Mouse (Mus musculus) liver, embryonic 12.5 days (tissue): Measurements from ENCODE around the gene Slc2a9. TPM values are rescaled to one million over a fixed set of nuclear protein-coding genes. Genes with fewer than 3 reads are reported as not detected.

ENCODE experiments used
- ATAC-seq: fragments of 200-750 bp; cut with Nextera tagmentation; 2 replicates; pipeline ENCODE4 v1.8.0; 2017; ENCODE audit warnings: moderate number of reproducible peaks, mild to moderate bottlenecking, moderate library complexity
- H3K27ac ChIP-seq: fragments of 300-500 bp; sonication (generic); 2 replicates; pipeline ENCODE4 v1.5.1; 2016; ENCODE audit warnings: mild to moderate bottlenecking
- H3K27me3 ChIP-seq: fragments of 300-500 bp; sonication (generic); replicated peaks from 2 replicates; pipeline ENCODE4 v1.6.1; 2016; ENCODE audit warnings: mild to moderate bottlenecking, moderate library complexity
- H3K36me3 ChIP-seq: fragments of 300-500 bp; sonication (generic); 2 replicates; pipeline ENCODE4 v1.6.1; 2016; ENCODE audit warnings: mild to moderate bottlenecking, moderate library complexity
- H3K4me1 ChIP-seq: fragments of 300-500 bp; sonication (generic); 2 replicates; pipeline ENCODE4 v1.6.1; 2016
- H3K4me2 ChIP-seq: fragments of 300-500 bp; sonication (generic); 2 replicates; pipeline ENCODE4 v1.6.1; 2016; ENCODE audit warnings: mild to moderate bottlenecking, moderate library complexity
- H3K4me3 ChIP-seq: fragments of 300-500 bp; sonication (generic); 2 replicates; pipeline ENCODE4 v1.5.1; 2016; ENCODE audit warnings: mild to moderate bottlenecking, moderate library complexity
- H3K9ac ChIP-seq: fragments of 300-500 bp; sonication (generic); 2 replicates; pipeline ENCODE4 v1.6.1; 2016; ENCODE audit warnings: mild to moderate bottlenecking, moderate library complexity
- H3K9me3 ChIP-seq: fragments of 300-500 bp; sonication (generic); replicated peaks from 2 replicates; pipeline ENCODE4 v1.6.1; 2016; ENCODE audit warnings: mild to moderate bottlenecking, moderate library complexity
- WGBS: fragments of 180-500 bp; shearing (Covaris S2); methylation state at CpG from one replicate; pipeline ENCODE4 v1.1.7; 2016; ENCODE audit not compliant: insufficient replicate concordance; 5-methylcytosine and 5-hydroxymethylcytosine counted together
- polyA plus RNA-seq: library from polyadenylated mRNA; unstranded; fragments of >200 nt; fragmentation: Nextera tagmentation; extraction: Ambion mirVana; gene quantifications from 2 replicates; pipeline ENCODE4 v1.2.1, GENCODE M21; 2016

Slc2a9 gene
- polyA plus RNA-seq, 1 experiment from 2014 or later: 0.60 TPM

DNA sequence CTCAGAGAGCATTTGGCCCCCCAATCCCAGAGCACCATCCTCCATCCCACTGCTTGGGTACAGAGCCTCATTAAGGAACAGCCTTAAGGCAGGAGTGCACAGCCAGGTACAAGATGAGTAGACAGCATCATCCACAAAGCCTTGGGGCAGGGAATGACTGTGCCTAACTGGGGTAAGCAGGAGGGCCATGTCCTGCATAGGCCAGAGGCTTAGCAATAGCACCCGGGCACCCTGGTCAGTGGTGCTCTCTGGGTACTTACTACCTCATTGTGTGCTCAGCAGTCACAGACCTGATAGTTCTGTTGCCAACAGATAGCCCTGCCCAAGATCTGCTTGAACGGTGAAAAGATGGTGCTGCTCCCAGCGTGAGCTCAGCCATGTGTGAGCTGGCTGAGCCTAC is 52.0 kb downstream of the Slc2a9 start:
- no peak for ATAC-seq
- Histone ChIP-seq H3K4me1 (no peaks in the 10 kb centered on the region), H3K36me3 (no peaks in the 10 kb centered on the region), H3K9ac (no peak overlapping the region), H3K27me3 (no peaks in the 10 kb centered on the region), H3K4me3 (no peak overlapping the region), H3K27ac (no peak overlapping the region), H3K9me3 (no peaks in the 10 kb centered on the region), H3K4me2 (no peak overlapping the region)
- WGBS: 78% methylated on average over 3 of the region's 3 CpGs

DNA sequence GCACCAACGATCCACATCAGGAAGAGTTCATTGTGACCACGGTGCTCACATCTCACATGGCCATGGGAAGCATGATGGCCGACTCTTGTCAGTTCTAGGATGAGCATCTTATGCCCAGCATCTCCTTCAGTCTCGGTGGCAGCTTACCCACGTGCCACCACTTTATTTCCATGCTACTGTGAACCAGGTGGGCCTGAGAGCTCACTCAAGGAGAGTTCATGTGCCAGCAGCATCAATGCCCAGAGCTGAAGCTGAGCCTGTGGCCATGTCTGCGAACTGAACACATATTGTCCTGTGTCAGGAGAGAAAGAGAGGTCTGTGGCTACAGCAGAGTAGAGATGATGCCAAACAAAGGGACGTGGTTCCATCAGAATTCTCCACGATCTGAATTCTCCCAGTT is 53.3 kb downstream of the Slc2a9 start:
- no peaks in the 10 kb centered on the region for H3K36me3 ChIP-seq
- no peak overlapping the region for H3K4me2 ChIP-seq
- H3K27ac ChIP-seq: no peak overlapping the region
- ATAC-seq: no peak
- H3K4me3 ChIP-seq: no peak overlapping the region
- H3K9ac ChIP-seq: no peak overlapping the region
- 71% methylated on average over 8 of the region's 8 CpGs for WGBS
- H3K4me1 ChIP-seq: no peaks in the 10 kb centered on the region
- no peaks in the 10 kb centered on the region for H3K27me3 ChIP-seq
- no peaks in the 10 kb centered on the region for H3K9me3 ChIP-seq

DNA sequence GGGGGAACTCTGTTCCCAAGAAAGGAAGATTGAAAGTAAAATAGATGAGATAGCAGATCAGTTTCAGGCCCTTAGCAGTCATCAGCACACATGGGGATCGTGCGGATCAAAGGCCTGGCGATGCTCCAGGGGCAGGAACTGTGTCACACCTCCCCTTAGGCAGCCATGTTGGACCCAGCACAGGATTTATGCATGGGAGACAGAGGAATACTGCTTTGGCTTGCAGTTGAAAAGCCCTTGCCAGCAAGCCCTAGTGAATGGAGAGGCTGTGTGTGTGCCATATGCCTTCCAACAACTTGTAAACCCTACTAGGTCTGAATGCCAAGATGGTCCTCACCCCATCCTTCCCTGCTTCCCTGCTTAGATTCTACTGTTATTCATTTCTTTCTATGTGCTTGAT is 54.8 kb downstream of the Slc2a9 start:
- Histone ChIP-seq H3K9ac (no peak overlapping the region), H3K36me3 (no peaks in the 10 kb centered on the region), H3K27me3 (no peaks in the 10 kb centered on the region), H3K4me1 (no peaks in the 10 kb centered on the region), H3K4me2 (no peak overlapping the region), H3K4me3 (no peak overlapping the region), H3K27ac (no peak overlapping the region), H3K9me3 (no peaks in the 10 kb centered on the region)
- 84% methylated on average over 3 of the region's 3 CpGs for WGBS
- no peak for ATAC-seq

DNA sequence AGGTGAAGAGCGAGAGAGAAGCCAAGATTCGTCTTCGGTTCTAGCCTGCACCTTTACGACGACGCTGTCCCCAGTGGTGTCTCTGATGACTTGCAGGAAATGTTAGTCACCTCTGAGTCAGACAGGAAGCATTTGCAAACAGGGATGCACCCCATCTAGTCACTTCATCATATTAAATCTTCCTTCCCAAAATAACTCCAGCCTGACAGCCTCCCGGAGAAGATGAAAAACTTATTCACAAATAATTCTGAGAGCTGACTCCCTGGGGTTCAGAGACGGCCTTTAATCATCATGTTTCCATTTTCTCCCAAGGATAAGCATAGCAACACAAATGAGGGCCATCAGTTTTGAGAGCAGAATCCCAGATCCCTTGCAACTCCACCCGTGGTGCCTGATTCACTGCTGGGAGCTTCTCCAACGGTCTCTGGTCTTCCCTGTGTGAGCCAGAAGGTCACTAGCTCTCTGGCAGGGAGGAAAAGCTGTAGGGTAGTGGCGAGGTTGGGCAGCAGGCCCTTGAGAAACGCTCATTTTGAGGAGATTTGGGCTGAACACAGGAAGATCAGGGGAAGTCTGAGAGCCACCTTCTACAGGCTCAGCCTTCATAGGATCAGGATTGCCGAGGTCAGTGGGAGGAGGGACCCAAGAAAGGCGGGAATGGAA is 56.5 kb downstream of the Slc2a9 start:
- Histone ChIP-seq H3K27me3 (no peaks in the 10 kb centered on the region), H3K4me2 (no peak overlapping the region), H3K36me3 (no peaks in the 10 kb centered on the region), H3K27ac (no peak overlapping the region), H3K4me1 (no peaks in the 10 kb centered on the region), H3K9me3 (no peaks in the 10 kb centered on the region), H3K9ac (no peak overlapping the region), H3K4me3 (no peak overlapping the region)
- WGBS: 54% methylated on average over 14 of the region's 14 CpGs
- no peak for ATAC-seq

DNA sequence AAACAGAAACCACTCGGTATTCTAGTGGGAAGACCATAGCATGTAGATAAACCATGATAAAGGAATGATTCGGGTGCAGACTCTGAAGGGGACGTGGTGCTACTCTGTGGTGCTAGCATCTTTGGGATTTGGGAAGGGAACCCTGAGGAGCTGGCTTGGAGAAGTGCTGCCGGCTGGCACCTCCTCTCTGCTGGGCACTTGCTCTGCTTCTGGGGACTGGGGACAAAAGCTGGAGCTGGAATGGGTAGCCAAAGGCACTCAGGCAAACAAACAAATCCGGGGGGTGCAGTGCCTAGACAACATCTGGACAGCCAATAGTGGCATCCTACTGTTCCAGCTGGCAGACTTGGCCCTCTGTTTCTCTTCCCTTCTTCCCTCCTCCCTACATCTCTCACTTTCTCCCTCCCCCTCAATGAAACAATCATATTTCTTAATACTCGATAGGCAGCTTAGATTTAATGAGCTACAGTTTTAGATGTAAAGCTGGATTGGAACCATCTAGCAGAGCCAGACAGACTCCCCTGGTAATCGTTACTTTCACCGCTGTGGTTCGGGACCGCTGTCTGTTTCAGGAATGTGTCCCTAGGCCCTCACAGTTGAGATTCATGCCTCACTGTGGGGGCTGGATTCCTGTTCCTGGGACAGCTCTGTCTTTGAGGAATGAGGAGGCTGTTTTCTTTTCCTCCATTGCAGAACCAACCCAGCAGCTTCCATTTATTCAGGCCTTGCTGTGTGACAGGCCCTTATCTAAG is 61.7 kb downstream of the Slc2a9 start:
- Histone ChIP-seq H3K4me1 (no peaks in the 10 kb centered on the region), H3K27ac (no peak overlapping the region), H3K27me3 (no peaks in the 10 kb centered on the region), H3K4me3 (no peak overlapping the region), H3K4me2 (no peak overlapping the region), H3K36me3 (0 out of 2 replicates have a peak, but pooled peaks cover 5% of the 10 kb centered on the region), H3K9ac (no peak overlapping the region), H3K9me3 (no peaks in the 10 kb centered on the region; the same call in 1 of the 2 replicates)
- 69% methylated on average over 10 of the region's 10 CpGs for WGBS
- ATAC-seq: no peak

DNA sequence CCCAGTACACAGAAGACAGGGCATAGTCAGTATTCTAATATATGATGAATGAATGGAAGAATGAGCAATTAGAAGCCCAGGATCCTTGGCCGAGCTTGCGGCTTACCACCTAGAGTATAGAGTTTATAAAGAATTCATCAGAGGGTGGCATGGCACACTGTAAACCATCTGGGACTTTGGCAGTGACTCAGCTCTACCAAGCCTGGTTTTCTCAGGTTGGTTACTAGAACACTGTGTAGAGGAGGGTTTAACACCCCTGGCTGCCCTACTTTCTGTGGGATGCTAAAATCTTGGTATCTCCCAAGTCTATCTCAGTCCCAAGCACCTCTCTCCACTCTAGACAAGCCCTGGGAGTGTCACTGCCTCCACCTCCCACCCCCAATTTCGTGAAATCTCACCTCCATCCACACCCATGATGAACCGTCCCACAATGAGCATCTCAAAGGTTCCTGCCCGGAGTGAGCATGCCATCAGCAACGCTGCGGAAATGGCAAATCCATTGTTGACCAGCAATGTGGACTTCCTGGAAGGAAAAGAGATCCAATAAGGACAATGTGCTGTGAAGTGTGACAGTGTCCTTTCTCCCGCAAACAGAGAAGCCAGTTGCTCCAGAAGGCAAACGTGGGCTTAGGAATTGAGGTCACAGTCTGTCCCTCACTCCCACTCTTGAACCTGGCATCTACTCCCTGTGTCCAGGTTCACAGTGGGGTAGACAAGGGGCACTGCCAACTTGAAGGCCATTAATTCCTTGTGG is 62.5 kb downstream of the Slc2a9 start:
- no peaks in the 10 kb centered on the region; the same call in 1 of the 2 replicates for H3K9me3 ChIP-seq
- 73% methylated on average over 9 of the region's 9 CpGs for WGBS
- no peak overlapping the region for H3K9ac ChIP-seq
- no peak overlapping the region for H3K27ac ChIP-seq
- 0 out of 2 replicates have a peak, but pooled peaks cover 5% of the 10 kb centered on the region for H3K36me3 ChIP-seq
- H3K4me3 ChIP-seq: no peak overlapping the region
- ATAC-seq: no peak
- H3K4me1 ChIP-seq: no peaks in the 10 kb centered on the region
- no peaks in the 10 kb centered on the region for H3K27me3 ChIP-seq
- H3K4me2 ChIP-seq: no peak overlapping the region

DNA sequence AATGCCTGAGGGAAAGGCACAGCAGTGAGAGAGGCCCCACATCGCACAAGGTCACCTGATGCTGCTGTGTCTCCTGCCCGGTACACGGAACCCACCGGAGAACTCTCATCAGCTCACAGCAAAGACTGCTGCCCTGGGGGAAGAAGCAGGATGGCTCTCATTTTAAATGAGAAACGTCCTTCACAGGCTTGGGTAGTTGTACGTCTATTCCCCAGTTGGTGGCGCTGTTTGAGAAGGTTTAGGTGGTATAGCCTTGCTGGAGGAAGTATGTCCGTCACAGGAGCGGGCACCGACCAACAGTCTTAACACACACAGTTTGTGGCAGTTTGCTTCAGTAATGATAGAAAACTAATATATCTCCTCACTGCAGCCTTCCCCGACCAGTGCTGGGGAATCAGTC is 66.3 kb downstream of the Slc2a9 start:
- H3K27me3 ChIP-seq: no peaks in the 10 kb centered on the region
- ATAC-seq: no peak
- H3K9me3 ChIP-seq: no peaks in the 10 kb centered on the region; the same call in 1 of the 2 replicates
- no peak overlapping the region for H3K27ac ChIP-seq
- WGBS: 82% methylated on average over 11 of the region's 11 CpGs
- no peaks in the 10 kb centered on the region for H3K4me1 ChIP-seq
- no peak overlapping the region for H3K9ac ChIP-seq
- no peak overlapping the region for H3K4me2 ChIP-seq
- 0 out of 2 replicates have a peak, but pooled peaks cover 5% of the 10 kb centered on the region for H3K36me3 ChIP-seq
- no peak overlapping the region for H3K4me3 ChIP-seq

DNA sequence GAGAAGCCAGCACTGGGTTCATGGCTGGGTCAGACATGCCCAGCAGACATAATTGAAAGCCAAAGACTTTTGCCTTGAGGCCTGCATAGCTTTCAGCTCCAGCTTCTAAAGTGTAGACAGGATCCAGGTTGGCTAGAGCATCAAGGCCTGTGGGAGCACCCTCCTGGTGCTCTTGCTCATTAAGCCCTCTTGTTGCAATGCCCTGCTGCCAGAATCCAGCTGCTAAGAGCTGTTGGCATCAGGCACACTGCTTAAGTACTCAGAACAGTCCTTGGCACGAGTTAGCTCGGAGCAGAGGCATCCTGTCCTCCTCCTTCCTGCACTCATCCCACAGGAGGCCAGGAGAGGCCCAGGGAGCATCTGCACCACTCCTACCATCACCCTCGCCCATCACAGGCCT is 68.1 kb downstream of the Slc2a9 start:
- no peak for ATAC-seq
- Histone ChIP-seq H3K36me3 (0 out of 2 replicates have a peak, but pooled peaks cover 5% of the 10 kb centered on the region), H3K4me2 (no peak overlapping the region), H3K9ac (no peak overlapping the region), H3K4me1 (no peaks in the 10 kb centered on the region), H3K4me3 (no peak overlapping the region), H3K27ac (no peak overlapping the region), H3K27me3 (no peaks in the 10 kb centered on the region), H3K9me3 (no peaks in the 10 kb centered on the region; the same call in 1 of the 2 replicates)
- WGBS: 65% methylated on average over 3 of the region's 3 CpGs

DNA sequence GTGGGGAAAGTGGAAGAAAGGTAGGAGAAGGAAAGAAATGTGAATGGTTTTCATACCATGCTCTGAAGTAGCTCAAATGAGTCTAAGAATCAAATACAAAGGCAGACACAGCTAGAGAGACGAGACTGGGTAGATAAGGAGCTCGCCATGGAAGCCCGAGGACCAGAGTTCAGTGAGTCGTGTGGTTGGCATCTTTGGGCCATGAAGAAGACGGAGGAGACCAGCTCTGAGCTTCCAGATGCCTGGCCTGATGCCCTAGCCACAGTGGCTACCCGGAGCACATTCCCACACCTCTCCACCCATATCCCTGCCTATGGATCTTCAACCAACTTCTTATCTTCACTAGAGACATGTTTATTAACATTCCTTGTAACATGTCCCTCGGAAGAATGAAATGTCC is 71.7 kb downstream of the Slc2a9 start:
- no peak overlapping the region for H3K4me2 ChIP-seq
- no peak overlapping the region for H3K9ac ChIP-seq
- peaks cover 11% of the 10 kb centered on the region for H3K4me1 ChIP-seq
- no peak overlapping the region for H3K4me3 ChIP-seq
- H3K36me3 ChIP-seq: no peaks in the 10 kb centered on the region
- H3K27ac ChIP-seq: no peak overlapping the region
- 70% methylated on average over 7 of the region's 7 CpGs for WGBS
- H3K9me3 ChIP-seq: no peaks in the 10 kb centered on the region
- H3K27me3 ChIP-seq: no peaks in the 10 kb centered on the region
- ATAC-seq: no peak

DNA sequence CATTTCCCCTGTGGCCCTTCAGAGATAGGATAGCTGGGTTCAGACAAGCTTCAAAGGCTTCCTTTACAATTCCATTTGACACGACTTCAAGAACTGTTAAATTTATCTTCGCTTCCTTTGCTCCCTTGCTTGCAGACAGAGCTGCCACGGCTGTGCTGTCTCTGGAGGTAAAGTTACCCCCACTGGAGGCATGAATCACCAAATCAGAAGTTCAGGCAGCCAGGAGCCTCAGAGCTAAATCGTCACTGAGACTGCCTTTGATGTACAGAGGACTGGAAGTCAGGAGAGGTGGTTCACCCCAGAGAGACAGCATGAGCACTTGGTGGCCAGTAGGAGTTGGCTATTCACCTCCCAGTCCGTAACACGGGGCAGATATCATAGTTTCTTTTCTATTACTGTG is 73.8 kb downstream of the Slc2a9 start:
- Histone ChIP-seq H3K4me2 (no peak overlapping the region), H3K4me3 (no peak overlapping the region), H3K36me3 (no peaks in the 10 kb centered on the region), H3K9ac (no peak overlapping the region), H3K4me1 (peaks cover 32% of the 10 kb centered on the region), H3K9me3 (0 out of 2 replicates have a peak, but pooled peaks cover 8% of the 10 kb centered on the region), H3K27me3 (no peaks in the 10 kb centered on the region), H3K27ac (no peak overlapping the region)
- WGBS: 41% methylated on average over 6 of the region's 6 CpGs
- no peak for ATAC-seq

DNA sequence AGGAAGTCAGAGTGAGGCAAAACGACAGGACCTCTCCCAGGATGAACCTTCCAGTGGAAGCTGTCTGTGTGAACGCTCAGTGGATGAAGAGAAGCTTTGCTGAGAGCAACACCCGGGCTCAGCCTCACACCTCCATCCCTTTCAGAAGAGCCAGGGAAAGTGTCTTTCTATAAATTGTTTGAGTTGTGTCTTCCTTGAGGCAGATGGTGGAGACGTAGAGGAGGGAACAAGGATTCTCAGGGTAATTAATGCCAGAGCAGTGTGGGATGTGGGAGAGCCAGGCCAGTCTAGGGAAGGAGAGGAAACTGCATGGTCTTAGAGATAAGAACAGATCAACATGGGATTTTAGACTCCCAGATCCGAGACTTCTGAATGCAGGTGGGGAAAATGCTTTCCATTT is 75.2 kb downstream of the Slc2a9 start:
- Histone ChIP-seq H3K9me3 (0 out of 2 replicates have a peak, but pooled peaks cover 8% of the 10 kb centered on the region), H3K36me3 (no peaks in the 10 kb centered on the region), H3K4me1 (peaks cover 36% of the 10 kb centered on the region), H3K27me3 (no peaks in the 10 kb centered on the region), H3K27ac (no peak overlapping the region), H3K4me2 (no peak overlapping the region), H3K4me3 (no peak overlapping the region), H3K9ac (no peak overlapping the region)
- no peak for ATAC-seq
- 30% methylated on average over 5 of the region's 5 CpGs for WGBS

DNA sequence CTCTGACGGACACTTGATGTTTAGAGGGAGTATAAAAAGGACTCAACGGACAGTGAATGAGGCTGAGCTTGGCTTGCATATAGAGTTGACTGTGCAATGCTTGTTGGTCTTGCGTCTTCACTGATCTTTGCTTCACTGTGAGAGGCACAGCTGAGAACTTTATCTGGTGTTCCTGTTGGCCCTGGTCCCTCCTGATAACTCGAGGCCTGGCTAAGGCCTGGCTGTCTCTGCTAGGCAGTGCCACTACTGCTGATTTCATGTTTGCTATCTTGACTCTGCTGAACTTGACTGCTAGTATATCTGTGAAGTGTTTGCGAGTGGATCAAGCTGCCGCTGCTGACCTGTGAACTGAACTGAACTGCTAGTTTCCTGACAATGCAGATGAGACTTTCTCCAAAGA is 77.4 kb downstream of the Slc2a9 start:
- no peak overlapping the region for H3K9ac ChIP-seq
- peak overlapping the region; percentile 80 for H3K27ac ChIP-seq
- H3K9me3 ChIP-seq: 0 out of 2 replicates have a peak, but pooled peaks cover 8% of the 10 kb centered on the region
- WGBS: 44% methylated on average over 6 of the region's 6 CpGs
- no peaks in the 10 kb centered on the region for H3K27me3 ChIP-seq
- peak overlapping the region; percentile 40 for H3K4me2 ChIP-seq
- H3K4me3 ChIP-seq: no peak overlapping the region
- H3K36me3 ChIP-seq: no peaks in the 10 kb centered on the region
- peak; percentile 98 for ATAC-seq
- H3K4me1 ChIP-seq: peaks cover 36% of the 10 kb centered on the region
